Mouse (Mus musculus) cortical plate, adult 2 months (tissue): ENCODE results near the gene Snrnp25.

Experiments used
- CTCF ChIP-seq: fragments of 200-500 bp; IDR thresholded peaks from 2 replicates; pipeline ENCODE4 v1.5.1; 2011; ENCODE audit warnings: mild to moderate bottlenecking, control low read depth, low read length; ENCODE audit not compliant: insufficient read depth; ENCODE audit errors: extremely low read depth
- POLR2A ChIP-seq: fragments of 200-500 bp; IDR thresholded peaks from 2 replicates; pipeline ENCODE4 v1.6.1; 2011; ENCODE audit warnings: mild to moderate bottlenecking, low read length, control low read depth; ENCODE audit not compliant: insufficient read depth; ENCODE audit errors: extremely low read depth

GRCm38 (mm10) chr11:32161922-32162804, 43.1 kb upstream of the Snrnp25 start:
- TF ChIP-seq CTCF = peak; percentile 84
- no peak for TF ChIP-seq POLR2A
